Mouse (Mus musculus): ENCODE measurements around the gene Dnajc1.

DNA sequence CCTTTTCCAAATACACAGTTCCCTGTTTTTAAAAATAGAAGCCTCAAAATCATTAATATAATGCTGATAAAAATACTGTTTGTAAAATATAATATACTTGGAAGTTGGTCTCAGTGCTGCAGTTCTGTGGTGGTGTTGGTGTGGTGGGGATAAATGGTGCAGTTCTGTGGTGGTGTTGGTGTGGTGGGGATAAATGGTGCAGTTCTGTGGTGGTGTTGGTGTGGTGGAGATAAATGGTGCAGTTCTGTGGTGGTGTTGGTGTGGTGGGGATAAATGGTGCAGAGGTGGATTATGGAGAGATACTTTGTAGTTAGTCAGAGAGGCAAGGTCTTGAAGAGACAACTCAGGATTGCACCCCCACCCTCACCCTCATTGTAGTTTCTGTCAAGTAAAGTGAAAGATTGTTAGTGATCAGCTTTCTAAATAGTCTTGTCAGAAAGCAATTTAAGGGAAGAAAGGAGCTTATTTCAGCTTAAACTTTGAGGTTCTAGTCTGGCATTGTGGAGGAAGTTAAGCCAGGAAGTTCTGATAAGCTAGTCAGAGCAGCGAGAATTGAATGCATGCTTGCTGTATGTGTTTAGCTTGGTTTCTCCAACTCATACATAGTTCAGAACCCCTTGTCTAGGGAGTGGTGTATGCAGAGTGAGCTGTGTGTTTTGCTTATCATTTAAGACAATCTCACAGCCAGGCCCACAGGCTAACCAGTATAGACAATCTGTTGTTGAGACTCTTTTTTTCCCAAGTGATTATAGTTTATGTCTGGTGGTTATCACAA, 223.3 kb downstream of the Dnajc1 start:
- TF ChIP-seq CTCF (IDR thresholded peaks at IDR 0.05; ENCODE audit: low read depth, low read length): no peak
- TF ChIP-seq POLR2A (IDR thresholded peaks at IDR 0.05; ENCODE audit: extremely low read depth, insufficient read depth, low read length): no peak

Data from liver, adult 2 months (tissue).